Mouse (Mus musculus) monocyte, adult 5-6 weeks (primary cell): ENCODE results near the gene Olfr507. TPM values are rescaled to one million over a fixed set of nuclear protein-coding genes. Genes with fewer than 3 reads are reported as not detected.
"Not testable (repeated sequence)": the region's sequence is repeated elsewhere in the genome, so short reads cannot be mapped to it uniquely, and the experiment has no call there.

ENCODE experiments used
- ATAC-seq: fragments of 153-309, 156-312 bp; replicated peaks from 2 replicates; pipeline ENCODE4 v1.8.0; 2017; ENCODE audit warnings: mild to moderate bottlenecking; ENCODE audit not compliant: low TSS enrichment, insufficient number of reproducible peaks, severe bottlenecking, poor library complexity, low FRiP score
- total RNA-seq: library from RNA; stranded (forward); fragments of 200-1000, 200-491, 200-594 nt; gene quantifications from 3 replicates; pipeline ENCODE4 v1.2.3, GENCODE M21; 2017

Olfr507 gene
- total RNA-seq: not detected in 3 replicates

- ATAC-seq: no peak
These were observed at the start of gene Olfr507 for GRCm38 (mm10) chr7:108621514-108621913. Gene Olfr507, plus strand, starts transcription at chr7:108621814.

- no peak for ATAC-seq
These were observed 31.8 kb upstream of the Olfr507 start for GRCm38 (mm10) chr7:108589797-108590196.

GRCm38 (mm10) chr7:108601916-108602315, 19.7 kb upstream of the Olfr507 start:
- ATAC-seq: not testable (repeated sequence)

GRCm38 (mm10) chr7:108610487-108610886, 11.1 kb upstream of the Olfr507 start, which contains the start of gene Olfr506:
Gene Olfr506, plus strand, starts transcription at chr7:108610787.
- ATAC-seq: no peak

GRCm38 (mm10) chr7:108614110-108614509, 7.5 kb upstream of the Olfr507 start:
- ATAC-seq: no peak

GRCm38 (mm10) chr7:108616781-108617180, 4.8 kb upstream of the Olfr507 start:
- ATAC-seq: not testable (repeated sequence)

GRCm38 (mm10) chr7:108629694-108630093, 8.1 kb downstream of the Olfr507 start, which contains the start of gene Olfr508:
Gene Olfr508, plus strand, starts transcription at chr7:108629994.
- ATAC-seq: no peak

GRCm38 (mm10) chr7:108651806-108652205, 30.2 kb downstream of the Olfr507 start, which contains the start of gene Olfr509:
Gene Olfr509, minus strand, starts transcription at chr7:108651906.
- ATAC-seq: no peak

- no peak for ATAC-seq
These were observed 40.8 kb downstream of the Olfr507 start for GRCm38 (mm10) chr7:108662419-108662818.

- no peak for ATAC-seq
These were observed 44.5 kb downstream of the Olfr507 start, which contains the start of gene Olfr510 for GRCm38 (mm10) chr7:108666118-108666517. Gene Olfr510, plus strand, starts transcription at chr7:108666418.

GRCm38 (mm10) chr7:108671058-108671457, 49.4 kb downstream of the Olfr507 start:
- ATAC-seq: no peak

Other genes with a start within 250 kb of the Olfr507 start
- gene Olfr495, start 228.6 kb upstream of the Olfr507 start, total RNA-seq: not detected in 3 replicates
- not detected in 3 replicates for gene Olfr497, start 201.4 kb upstream of the Olfr507 start, total RNA-seq
- not detected in 3 replicates for gene Olfr498, start 156.5 kb upstream of the Olfr507 start, total RNA-seq
- gene Olfr502, start 96.7 kb upstream of the Olfr507 start, total RNA-seq: not detected in 3 replicates
- gene Olfr503, start 77.3 kb upstream of the Olfr507 start, total RNA-seq: not detected in 3 replicates
- not detected in 3 replicates for gene Olfr504, start 56.0 kb upstream of the Olfr507 start, total RNA-seq
- not detected in 3 replicates for gene Olfr506, start 11.0 kb upstream of the Olfr507 start, total RNA-seq
- not detected in 3 replicates for gene Olfr508, start 8.2 kb downstream of the Olfr507 start, total RNA-seq
- gene Olfr509, start 30.1 kb downstream of the Olfr507 start, total RNA-seq: not detected in 3 replicates
- not detected in 3 replicates for gene Olfr510, start 44.6 kb downstream of the Olfr507 start, total RNA-seq
- 0.96 TPM in 1 of 3 replicates, not detected in the others for gene Olfr512, start 91.5 kb downstream of the Olfr507 start, total RNA-seq
- gene Olfr513, start 129.2 kb downstream of the Olfr507 start, total RNA-seq: not detected in 3 replicates
- not detected in 3 replicates for gene Olfr514, start 204.2 kb downstream of the Olfr507 start, total RNA-seq
- gene Olfr516, start 228.7 kb downstream of the Olfr507 start, total RNA-seq: not detected in 3 replicates